Mouse (Mus musculus) ES-E14 (cell line): ENCODE results near the gene Lemd2.

ENCODE experiments used
- CHD2 ChIP-seq: IDR thresholded peaks from 2 replicates; pipeline ENCODE4 v1.6.1; 2014; ENCODE audit warnings: mild to moderate bottlenecking, low read depth, low read length, inconsistent platforms
- HCFC1 ChIP-seq: IDR thresholded peaks from 2 replicates; pipeline ENCODE4 v1.6.1; 2012; ENCODE audit warnings: low read length, inconsistent platforms, borderline replicate concordance; ENCODE audit not compliant: insufficient read depth
- ZC3H11A ChIP-seq: IDR thresholded peaks from 2 replicates; pipeline ENCODE4 v1.6.1; 2012; ENCODE audit warnings: low read depth, mild to moderate bottlenecking, inconsistent platforms, low read length, borderline replicate concordance
- ZNF384 ChIP-seq: IDR thresholded peaks from 2 replicates; pipeline ENCODE4 v1.6.1; 2012; ENCODE audit warnings: low read depth, low read length, inconsistent platforms

DNA sequence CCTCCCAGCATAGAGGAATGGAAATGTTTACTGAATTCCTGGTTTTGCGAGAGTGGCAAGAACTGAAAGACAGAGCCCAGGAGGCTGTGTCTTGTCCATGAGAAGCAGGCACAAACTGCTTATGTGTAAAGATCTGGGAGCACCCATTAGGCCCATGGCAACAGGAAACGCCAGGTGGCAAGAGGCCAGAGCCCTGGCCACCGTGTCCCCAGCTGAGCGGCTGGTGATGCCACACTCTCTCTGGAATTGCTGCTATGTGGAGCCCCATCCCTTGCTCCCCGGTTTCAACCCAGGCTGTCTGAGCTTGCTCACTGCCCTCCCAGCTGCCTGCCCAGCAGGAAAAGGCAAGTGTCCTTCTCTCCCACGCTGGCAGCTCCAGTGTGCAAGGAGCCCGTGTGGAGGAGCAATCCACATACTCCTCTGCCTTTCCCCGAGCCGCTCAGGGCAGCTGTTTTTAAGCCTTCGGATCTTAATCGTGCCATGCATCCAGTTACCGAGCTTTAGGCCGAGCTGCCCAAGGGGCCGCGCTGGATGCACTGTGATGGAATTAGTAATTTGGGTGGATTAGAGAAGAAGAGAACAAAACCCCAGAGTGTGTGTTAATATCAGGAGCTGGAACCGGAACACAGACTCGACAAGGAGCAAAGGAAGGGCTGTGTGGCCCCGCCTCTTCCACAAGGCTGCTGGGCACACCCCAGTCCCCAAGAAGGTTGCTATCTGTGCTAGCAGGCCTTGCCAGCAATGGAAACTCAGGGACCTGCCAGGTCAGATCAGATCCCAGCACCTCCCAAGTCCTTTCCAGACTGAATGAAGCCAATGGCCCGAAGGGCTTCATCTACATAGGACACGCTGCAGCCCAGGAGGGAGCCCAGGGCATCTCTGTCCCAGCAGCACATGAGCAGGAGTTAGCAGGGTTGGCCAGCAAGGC lies 9.7 kb downstream of the Lemd2 start:
- TF ChIP-seq HCFC1 (no peak), ZC3H11A (no peak), ZNF384 (no peak), CHD2 (no peak)
